Mouse (Mus musculus): ENCODE measurements around the gene Nutf2-ps1. TPM values are rescaled to one million over a fixed set of nuclear protein-coding genes. Genes with fewer than 3 reads are reported as not detected.
"Not testable (repeated sequence)": the region's sequence is repeated elsewhere in the genome, so short reads cannot be mapped to it uniquely, and the experiment has no call there.

Gene Nutf2-ps1
- polyA plus RNA-seq (2015; fragmentation: Nextera tagmentation; extraction: Ambion mirVana): 258 and 274 TPM in 2 replicates

GRCm38 (mm10) chr19:53588968-53589367 is at the start of gene Nutf2-ps1:
TSS of gene Nutf2-ps1 (minus strand) at chr19:53589068.
- not testable (repeated sequence) for H3K27ac ChIP-seq; ATAC-seq (replicated peaks; ENCODE audit: insufficient number of reproducible peaks, insufficient read depth, low FRiP score, low read depth)

DNA sequence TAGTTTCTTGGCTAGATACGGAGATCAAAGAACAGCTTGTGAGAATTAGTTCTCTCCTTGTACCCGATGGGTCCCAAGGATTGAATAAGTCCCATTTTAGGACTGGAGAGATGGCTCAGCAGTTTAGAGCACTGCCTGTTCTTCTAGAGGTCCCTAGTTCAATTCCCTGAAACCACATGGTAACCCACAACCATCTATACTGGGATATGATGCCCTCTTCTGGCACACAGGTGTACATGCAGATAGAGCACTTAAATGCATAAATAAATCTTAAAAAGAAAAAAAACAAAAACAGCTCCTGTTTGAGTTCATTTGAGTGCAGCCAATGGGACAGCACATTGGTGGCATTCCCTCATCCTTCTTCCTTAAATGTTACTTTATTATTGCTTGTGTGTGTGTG is 49.2 kb upstream of the Nutf2-ps1 start:
- ATAC-seq (replicated peaks; ENCODE audit: insufficient number of reproducible peaks, insufficient read depth, low FRiP score, low read depth): no peak
- Histone ChIP-seq H3K9me3 (replicated peaks) (no peaks in the 10 kb centered on the region), H3K4me1 (replicated peaks) (no peaks in the 10 kb centered on the region), H3K27ac (no peak overlapping the region), H3K27me3 (no peaks in the 10 kb centered on the region), H3K9ac (no peak overlapping the region), H3K4me2 (no peak overlapping the region), H3K36me3 (peaks cover 78% of the 10 kb centered on the region), H3K4me3 (no peak overlapping the region)
- WGBS: 87% methylated on average over 2 of the region's 2 CpGs

More at GRCm38 (mm10) chr19:53588968-53589367, at the start of gene Nutf2-ps1:
- peaks cover 11% of the 10 kb centered on the region; the same call in 1 of the 2 replicates for H3K9me3 ChIP-seq (replicated peaks)
- H3K4me3 ChIP-seq; H3K27me3 ChIP-seq; H3K9ac ChIP-seq; H3K4me2 ChIP-seq; H3K4me1 ChIP-seq (replicated peaks); H3K36me3 ChIP-seq: not testable (repeated sequence)
- 94% methylated on average over 7 of the region's 7 CpGs for WGBS

GRCm38 (mm10) chr19:53621681-53622080 is 32.8 kb upstream of the Nutf2-ps1 start:
- peaks cover 75% of the 10 kb centered on the region for H3K36me3 ChIP-seq
- 81% methylated on average over 13 of the region's 13 CpGs for WGBS
- no peaks in the 10 kb centered on the region for H3K4me1 ChIP-seq (replicated peaks)
- ATAC-seq (replicated peaks; ENCODE audit: insufficient number of reproducible peaks, insufficient read depth, low FRiP score, low read depth): no peak
- no peaks in the 10 kb centered on the region for H3K27me3 ChIP-seq
- H3K27ac ChIP-seq: no peak overlapping the region
- no peak overlapping the region for H3K9ac ChIP-seq
- H3K4me2 ChIP-seq: no peak overlapping the region
- H3K9me3 ChIP-seq (replicated peaks): no peaks in the 10 kb centered on the region
- no peak overlapping the region for H3K4me3 ChIP-seq

DNA sequence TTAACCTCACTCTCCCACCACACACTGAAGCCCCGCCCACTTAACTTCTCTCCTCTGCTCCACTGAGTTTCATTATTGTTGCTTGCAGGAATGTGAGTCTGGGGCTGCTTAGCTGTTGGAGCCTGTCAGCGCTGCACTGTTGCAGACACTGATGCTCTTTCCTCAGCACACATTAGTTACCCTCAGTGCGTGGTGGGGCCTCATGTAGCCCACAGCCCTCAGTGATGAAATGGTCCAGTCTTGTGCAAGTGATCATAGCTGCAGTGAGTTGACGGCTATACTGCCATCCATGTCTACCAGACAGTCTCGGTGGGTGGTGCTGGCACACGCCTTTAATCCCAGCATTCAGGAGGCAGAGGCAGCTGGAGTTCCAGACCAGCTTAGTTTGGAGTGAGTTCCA is 20.1 kb upstream of the Nutf2-ps1 start:
- Histone ChIP-seq H3K27me3 (no peaks in the 10 kb centered on the region), H3K36me3 (peaks cover 15% of the 10 kb centered on the region), H3K4me1 (replicated peaks) (peaks cover 5% of the 10 kb centered on the region), H3K4me3 (no peak overlapping the region), H3K9me3 (replicated peaks) (no peaks in the 10 kb centered on the region), H3K27ac (no peak overlapping the region; the same call in 1 of the 2 replicates), H3K9ac (no peak overlapping the region), H3K4me2 (no peak overlapping the region)
- 59% methylated on average over 6 of the region's 6 CpGs for WGBS
- ATAC-seq (replicated peaks; ENCODE audit: insufficient number of reproducible peaks, insufficient read depth, low FRiP score, low read depth): no peak

- Histone ChIP-seq H3K9ac (peak overlapping the region; percentile 92), H3K4me3 (peak overlapping the region; percentile 84), H3K27ac (peak overlapping the region; percentile 92; the same call in 1 of the 2 replicates), H3K9me3 (replicated peaks) (no peaks in the 10 kb centered on the region), H3K4me1 (replicated peaks) (peaks cover 18% of the 10 kb centered on the region), H3K27me3 (no peaks in the 10 kb centered on the region), H3K4me2 (peak overlapping the region; percentile 88), H3K36me3 (peaks cover 12% of the 10 kb centered on the region)
- no peak for ATAC-seq (replicated peaks; ENCODE audit: insufficient number of reproducible peaks, insufficient read depth, low FRiP score, low read depth)
- 5% methylated on average over 11 of the region's 11 CpGs for WGBS
Observed at GRCm38 (mm10) chr19:53601363-53601655, 12.4 kb upstream of the Nutf2-ps1 start.

- WGBS: under 1% methylated on average over 80 of the region's 82 CpGs
Observed at GRCm38 (mm10) chr19:53600549-53601362, 11.9 kb upstream of the Nutf2-ps1 start.

DNA sequence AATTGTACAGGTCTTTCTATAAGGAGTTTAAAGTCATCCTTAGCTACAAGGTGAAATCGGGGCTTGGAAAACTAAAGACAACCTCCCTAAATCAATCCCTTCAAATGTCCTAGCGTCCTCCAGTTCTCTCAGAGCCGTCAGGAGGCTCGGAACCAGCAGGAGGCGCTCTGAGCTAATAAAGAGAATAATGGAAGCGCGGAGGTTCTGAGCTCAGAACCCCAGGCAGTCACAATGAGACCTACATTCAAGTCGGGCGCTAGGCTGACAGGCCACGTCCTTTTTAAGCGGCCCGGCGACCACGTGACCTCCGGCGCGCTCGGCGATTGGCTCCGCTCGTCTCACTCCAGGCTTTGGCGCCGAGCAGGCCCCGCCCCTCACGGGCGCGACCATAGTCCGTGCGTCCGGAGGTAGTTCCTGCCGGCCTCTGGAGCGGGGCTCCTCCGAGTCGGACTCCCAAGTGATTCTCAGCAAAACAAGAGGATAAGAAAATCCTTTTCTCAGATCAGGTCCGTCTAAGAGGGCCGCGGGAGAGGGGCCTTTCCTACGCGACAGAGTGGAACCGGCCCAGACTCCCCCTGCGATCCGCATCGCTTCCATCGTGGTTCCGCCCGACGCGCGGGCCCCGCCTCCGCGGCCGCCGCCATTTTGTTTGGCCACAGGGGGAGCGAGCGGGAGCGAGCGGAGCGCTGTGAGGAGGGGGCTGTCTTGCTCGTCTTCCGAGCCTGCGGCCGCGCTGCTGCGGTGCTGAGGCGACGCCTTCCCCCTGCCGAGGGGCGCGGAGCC is 11.1 kb upstream of the Nutf2-ps1 start, which contains the start of gene Smc3:
Smc3 (plus strand) TSS at position 642 of the 783 bp plus-strand sequence.
- Histone ChIP-seq H3K36me3 (peaks cover 7% of the 10 kb centered on the region; the same call in 1 of the 2 replicates), H3K9ac (peak within 1 kb of the TSS; percentile 92), H3K27ac (peak within 1 kb of the TSS; percentile 92), H3K9me3 (replicated peaks) (no peaks in the 10 kb centered on the region), H3K4me2 (peak within 1 kb of the TSS; percentile 88), H3K27me3 (no peaks in the 10 kb centered on the region), H3K4me3 (peak within 1 kb of the TSS; percentile 84), H3K4me1 (replicated peaks) (peaks cover 18% of the 10 kb centered on the region)
- peak; percentile 96 for ATAC-seq (replicated peaks; ENCODE audit: insufficient number of reproducible peaks, insufficient read depth, low FRiP score, low read depth)
- WGBS: under 1% methylated on average over 70 of the region's 70 CpGs

More at GRCm38 (mm10) chr19:53600549-53601362, 11.9 kb upstream of the Nutf2-ps1 start:
- H3K4me2 ChIP-seq: peak overlapping the region; percentile 88
- H3K9ac ChIP-seq: peak overlapping the region; percentile 92
- no peaks in the 10 kb centered on the region for H3K27me3 ChIP-seq
- H3K36me3 ChIP-seq: peaks cover 10% of the 10 kb centered on the region; the same call in 1 of the 2 replicates
- peak; percentile 72 for ATAC-seq (replicated peaks; ENCODE audit: insufficient number of reproducible peaks, insufficient read depth, low FRiP score, low read depth)
- peak overlapping the region; percentile 92 for H3K27ac ChIP-seq
- peaks cover 18% of the 10 kb centered on the region for H3K4me1 ChIP-seq (replicated peaks)
- no peaks in the 10 kb centered on the region for H3K9me3 ChIP-seq (replicated peaks)
- H3K4me3 ChIP-seq: peak overlapping the region; percentile 84

GRCm38 (mm10) chr19:53596723-53597474 is 8.0 kb upstream of the Nutf2-ps1 start:
- Histone ChIP-seq H3K9me3 (replicated peaks) (no peaks in the 10 kb centered on the region), H3K4me3 (no peak overlapping the region), H3K27ac (no peak overlapping the region), H3K4me2 (no peak overlapping the region), H3K9ac (no peak overlapping the region), H3K4me1 (replicated peaks) (peaks cover 6% of the 10 kb centered on the region), H3K27me3 (no peaks in the 10 kb centered on the region), H3K36me3 (no peaks in the 10 kb centered on the region)
- ATAC-seq (replicated peaks; ENCODE audit: insufficient number of reproducible peaks, insufficient read depth, low FRiP score, low read depth): no peak
- WGBS: 67% methylated on average over 7 of the region's 7 CpGs

GRCm38 (mm10) chr19:53587686-53588085 is 1.2 kb downstream of the Nutf2-ps1 start:
- H3K4me3 ChIP-seq; H3K4me2 ChIP-seq; H3K27me3 ChIP-seq; H3K27ac ChIP-seq; H3K4me1 ChIP-seq (replicated peaks); H3K36me3 ChIP-seq; H3K9ac ChIP-seq; ATAC-seq (replicated peaks; ENCODE audit: insufficient number of reproducible peaks, insufficient read depth, low FRiP score, low read depth): not testable (repeated sequence)
- WGBS: 81% methylated on average over 3 of the region's 3 CpGs
- H3K9me3 ChIP-seq (replicated peaks): peaks cover 11% of the 10 kb centered on the region; the same call in 1 of the 2 replicates

GRCm38 (mm10) chr19:53580271-53580670 is 8.6 kb downstream of the Nutf2-ps1 start:
- not testable (repeated sequence) for H3K4me2 ChIP-seq; H3K27me3 ChIP-seq; H3K9ac ChIP-seq; ATAC-seq (replicated peaks; ENCODE audit: insufficient number of reproducible peaks, insufficient read depth, low FRiP score, low read depth); H3K4me3 ChIP-seq; H3K36me3 ChIP-seq; H3K27ac ChIP-seq
- WGBS: 87% methylated on average over 8 of the region's 8 CpGs
- peaks cover 11% of the 10 kb centered on the region; the same call in 1 of the 2 replicates for H3K9me3 ChIP-seq (replicated peaks)
- peaks cover 22% of the 10 kb centered on the region for H3K4me1 ChIP-seq (replicated peaks)
